Mouse (Mus musculus) ES-E14 (cell line): ENCODE measurements at regions not wholly inside any gene's neighbourhood (a gene's known extent, or its start where the extent isn't known, plus 50 kb on each side); places are given as distances from the start of the nearest gene placed in this dataset.

Experiments used
- DNase-seq: peaks from one replicate; pipeline ENCODE4 v3.0.0-alpha.2; 2013; ENCODE audit warnings: low read depth, low spot score
- H3K27ac ChIP-seq: 2 replicates; pipeline ENCODE4 v1.5.1; 2012; ENCODE audit warnings: low read depth, mild to moderate bottlenecking, low read length, moderate library complexity, mixed read lengths; ENCODE audit not compliant: poor library complexity, insufficient read depth, severe bottlenecking
- H3K36me3 ChIP-seq: 2 replicates; pipeline ENCODE4 v1.6.1; 2012; ENCODE audit warnings: mild to moderate bottlenecking, low read length, moderate library complexity, mixed read lengths; ENCODE audit not compliant: control insufficient read depth, poor library complexity, insufficient read depth, severe bottlenecking
- H3K4me1 ChIP-seq, 2 experiments: fragments of 150-350 bp in 1 of 2; sonication (generic) in 1 of 2; 2 replicates each; pipeline ENCODE4 v1.6.1; 2012; ENCODE audit warnings: low read length in 2 of 2, mild to moderate bottlenecking in 1 of 2, mixed read lengths in 1 of 2; ENCODE audit not compliant: control insufficient read depth in 2 of 2, insufficient read depth in 2 of 2, poor library complexity in 1 of 2
- H3K4me3 ChIP-seq, 2 experiments: fragments of 150-350 bp in 1 of 2; sonication (generic) in 1 of 2; 2 replicates each; pipeline ENCODE4 v1.5.1; 2012; ENCODE audit warnings: low read length in 2 of 2, low read depth in 1 of 2, mild to moderate bottlenecking in 1 of 2, mixed read lengths in 1 of 2; ENCODE audit not compliant: insufficient read depth in 1 of 2, poor library complexity in 1 of 2, severe bottlenecking in 1 of 2
- H3K9ac ChIP-seq: 2 replicates; pipeline ENCODE4 v1.6.1; 2012; ENCODE audit warnings: low read depth, mild to moderate bottlenecking, low read length, mixed read lengths; ENCODE audit not compliant: poor library complexity, insufficient read depth, severe bottlenecking
- H3K9me3 ChIP-seq: fragments of 150-350 bp; sonication (generic); 2 replicates; pipeline ENCODE4 v1.6.1; 2012; ENCODE audit warnings: low read depth, mild to moderate bottlenecking, low read length; ENCODE audit not compliant: control insufficient read depth, insufficient read depth
- CHD2 ChIP-seq: IDR thresholded peaks from 2 replicates; pipeline ENCODE4 v1.6.1; 2014; ENCODE audit warnings: mild to moderate bottlenecking, low read depth, low read length, inconsistent platforms
- HCFC1 ChIP-seq: IDR thresholded peaks from 2 replicates; pipeline ENCODE4 v1.6.1; 2012; ENCODE audit warnings: low read length, inconsistent platforms, borderline replicate concordance; ENCODE audit not compliant: insufficient read depth
- MAFK ChIP-seq: IDR thresholded peaks from 2 replicates; pipeline ENCODE4 v1.6.1; 2014; ENCODE audit warnings: mild to moderate bottlenecking, low read depth, low read length, inconsistent platforms; ENCODE audit not compliant: insufficient read depth
- ZC3H11A ChIP-seq: IDR thresholded peaks from 2 replicates; pipeline ENCODE4 v1.6.1; 2012; ENCODE audit warnings: low read depth, mild to moderate bottlenecking, inconsistent platforms, low read length, borderline replicate concordance
- ZNF384 ChIP-seq: IDR thresholded peaks from 2 replicates; pipeline ENCODE4 v1.6.1; 2012; ENCODE audit warnings: low read depth, low read length, inconsistent platforms
- in situ Hi-C, 2 experiments: fragments of 600-800 bp; cut with MboI; formaldehyde crosslinking; loops; one replicate each; pipeline ENCODE4 v1.15.1; 2025; ENCODE audit warnings: low sequenced_read_pairs in 2 of 2, inconsistent platforms in 1 of 2; ENCODE audit not compliant: unreplicated experiment in 2 of 2

GRCm38 (mm10) chr9:63049290-63049689, 61.6 kb upstream of the Pias1 start:
- Histone ChIP-seq H3K36me3 (no peaks in the 10 kb centered on the region), H3K4me3 (no peak overlapping the region), H3K9me3 (no peaks in the 10 kb centered on the region), H3K9ac (no peak overlapping the region), H3K27ac (no peak overlapping the region), H3K4me1 (peaks cover 0 to 5% of the 10 kb centered on the region in 2 experiments; a peak in 1 of 4 replicates)
- TF ChIP-seq HCFC1, result no peak
- no peak for TF ChIP-seq CHD2
- TF ChIP-seq ZNF384, result no peak
- TF ChIP-seq MAFK, result no peak
- TF ChIP-seq ZC3H11A, result no peak
- in situ Hi-C loops, result no loop called here
- no peak for DNase-seq

DNA sequence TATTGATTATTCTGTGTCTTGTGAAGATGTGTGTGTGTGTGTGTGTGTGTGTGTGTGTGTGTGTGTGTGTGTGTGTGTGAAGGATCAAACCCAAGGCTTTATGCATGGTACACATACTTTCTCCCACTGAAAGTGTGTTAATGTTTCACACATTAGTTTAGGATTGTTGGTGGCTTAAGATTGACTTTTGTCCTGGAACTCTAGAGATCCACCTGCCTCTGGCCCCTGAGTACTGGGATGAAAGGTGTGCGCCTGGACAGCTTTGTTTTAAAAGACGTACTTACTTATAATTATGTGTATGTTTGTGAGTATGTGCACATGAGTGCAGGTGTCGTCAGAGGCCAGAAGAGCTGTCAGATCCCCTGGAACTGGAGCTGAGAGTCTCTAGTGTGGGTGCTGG, 59.3 kb upstream of the Pias1 start:
- Histone ChIP-seq H3K4me3 (no peak overlapping the region), H3K4me1 (peaks cover 0 to 3% of the 10 kb centered on the region in 2 experiments; a peak in 1 of 4 replicates), H3K27ac (no peak overlapping the region), H3K36me3 (no peaks in the 10 kb centered on the region), H3K9me3 (no peaks in the 10 kb centered on the region), H3K9ac (no peak overlapping the region)
- DNase-seq, result no peak
- in situ Hi-C loops, result no loop called here
- TF ChIP-seq ZNF384 (no peak), HCFC1 (no peak), ZC3H11A (no peak), CHD2 (no peak), MAFK (no peak)

GRCm38 (mm10) chr9:63045531-63045930, 57.8 kb upstream of the Pias1 start:
- no peak for DNase-seq
- no peak overlapping the region for H3K27ac ChIP-seq
- in situ Hi-C loops, result no loop called here

DNA sequence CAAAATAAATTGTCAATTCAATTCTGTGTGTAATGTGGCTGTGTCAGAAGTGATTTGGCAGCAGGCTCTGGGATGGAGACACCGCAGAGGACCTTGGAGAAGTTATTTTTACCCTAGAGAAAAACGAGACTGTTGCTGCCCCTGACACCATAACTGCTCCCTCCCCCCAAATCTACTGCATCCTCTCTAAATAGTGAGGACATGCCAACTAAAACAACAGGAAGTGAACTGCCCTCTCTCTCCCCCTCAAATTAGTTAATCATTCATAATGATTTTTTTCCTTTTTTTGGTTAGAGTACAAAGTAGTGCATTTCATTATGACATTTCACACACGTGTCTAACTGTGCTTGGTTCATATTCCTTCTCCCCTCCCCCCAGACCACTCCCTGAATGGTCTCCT, 55.6 kb upstream of the Pias1 start:
- H3K4me1 ChIP-seq, result no peaks in the 10 kb centered on the region
- no peak overlapping the region for H3K27ac ChIP-seq
- no peak overlapping the region for H3K9ac ChIP-seq
- no peaks in the 10 kb centered on the region for H3K9me3 ChIP-seq
- no peaks in the 10 kb centered on the region for H3K36me3 ChIP-seq
- TF ChIP-seq CHD2 (no peak), ZNF384 (no peak), MAFK (no peak), HCFC1 (no peak), ZC3H11A (no peak)
- DNase-seq, result no peak
- no peak overlapping the region for H3K4me3 ChIP-seq
- in situ Hi-C loops, result no loop called here

More at GRCm38 (mm10) chr9:63045531-63045930, 57.8 kb upstream of the Pias1 start:
- H3K4me3 ChIP-seq, result no peak overlapping the region
- no peaks in the 10 kb centered on the region for H3K36me3 ChIP-seq
- H3K9me3 ChIP-seq, result no peaks in the 10 kb centered on the region
- H3K4me1 ChIP-seq, result peaks cover 0 to 3% of the 10 kb centered on the region in 2 experiments; a peak in 1 of 4 replicates
- no peak overlapping the region for H3K9ac ChIP-seq
- TF ChIP-seq ZC3H11A (no peak), CHD2 (no peak), MAFK (no peak), ZNF384 (no peak), HCFC1 (no peak)

DNA sequence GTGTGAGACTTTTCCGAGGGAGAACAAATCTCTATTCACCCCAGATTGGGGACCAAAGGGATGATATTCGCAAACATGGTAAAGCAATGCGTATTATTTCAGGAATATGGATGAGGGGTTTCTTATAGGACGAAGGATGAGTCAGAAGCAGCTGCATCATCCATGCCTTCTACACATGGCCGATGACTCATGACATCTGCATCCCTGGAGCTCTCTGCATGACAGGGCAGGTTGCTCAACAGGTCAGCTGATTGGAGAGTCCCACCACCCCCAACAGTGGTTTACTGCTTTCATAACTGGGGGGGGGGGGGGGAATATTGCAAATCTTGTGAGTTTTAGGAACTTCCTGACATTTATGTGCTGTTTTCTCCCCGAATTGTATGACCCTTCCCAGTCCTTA, 50.3 kb upstream of the Pias1 start:
- Histone ChIP-seq H3K9me3 (no peaks in the 10 kb centered on the region), H3K36me3 (no peaks in the 10 kb centered on the region), H3K4me1 (no peaks in the 10 kb centered on the region), H3K27ac (no peak overlapping the region), H3K9ac (no peak overlapping the region), H3K4me3 (no peak overlapping the region)
- TF ChIP-seq MAFK, result no peak
- TF ChIP-seq ZNF384, result no peak
- TF ChIP-seq HCFC1, result no peak
- TF ChIP-seq CHD2, result no peak
- TF ChIP-seq ZC3H11A, result no peak
- in situ Hi-C loops, result no loop called here
- no peak for DNase-seq
